Mouse (Mus musculus) large intestine, adult 2 months (tissue): ENCODE data around the gene Pin4. TPM values are rescaled to one million over a fixed set of nuclear protein-coding genes. Genes with fewer than 3 reads are reported as not detected.

ENCODE experiments used
- DNase-seq: peaks from one replicate; pipeline ENCODE4 v3.0.0-alpha.2; 2012; ENCODE audit warnings: low read depth, low spot score
- WGBS: fragments of 180-500 bp; shearing (Covaris S2); methylation state at CpG from one replicate; pipeline ENCODE4 v1.1.7; 2018; 5-methylcytosine and 5-hydroxymethylcytosine counted together
- polyA plus RNA-seq: library from polyadenylated mRNA; depleted of rRNA; stranded (reverse); fragments of >200 nt; gene quantifications from 2 replicates; pipeline ENCODE4 v1.2.3, GENCODE M21; 2012; rRNA removed

The Pin4 gene
- polyA plus RNA-seq, 1 experiment, result 2.4 TPM

- DNase-seq, result no peak
- WGBS, result 47% methylated on average over 2 of the region's 2 CpGs
Measured at GRCm38 (mm10) chrX:102121321-102121720, 2.1 kb downstream of the Pin4 start.

DNA sequence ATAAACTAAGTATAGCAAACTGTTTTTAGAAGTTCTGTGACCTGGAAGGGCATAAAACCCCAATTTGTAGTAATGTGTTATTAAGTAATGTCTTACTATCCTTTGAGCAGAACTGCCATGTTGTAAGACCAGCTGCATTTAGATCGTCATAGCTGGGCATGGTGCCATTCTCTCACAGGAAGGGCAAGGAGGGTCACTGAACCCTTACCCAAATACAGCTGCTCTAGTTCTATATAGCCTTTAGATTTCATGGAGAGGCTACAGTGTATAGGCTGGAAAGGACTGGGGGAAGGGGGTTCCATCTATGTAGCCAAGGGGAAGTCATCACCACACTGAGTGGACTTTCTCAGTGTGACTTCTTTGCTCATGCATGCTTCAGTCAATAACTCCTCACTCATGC is 21.9 kb downstream of the Pin4 start:
- 26% methylated on average over 1 of the region's 1 CpGs for WGBS
- DNase-seq, result no peak

DNA sequence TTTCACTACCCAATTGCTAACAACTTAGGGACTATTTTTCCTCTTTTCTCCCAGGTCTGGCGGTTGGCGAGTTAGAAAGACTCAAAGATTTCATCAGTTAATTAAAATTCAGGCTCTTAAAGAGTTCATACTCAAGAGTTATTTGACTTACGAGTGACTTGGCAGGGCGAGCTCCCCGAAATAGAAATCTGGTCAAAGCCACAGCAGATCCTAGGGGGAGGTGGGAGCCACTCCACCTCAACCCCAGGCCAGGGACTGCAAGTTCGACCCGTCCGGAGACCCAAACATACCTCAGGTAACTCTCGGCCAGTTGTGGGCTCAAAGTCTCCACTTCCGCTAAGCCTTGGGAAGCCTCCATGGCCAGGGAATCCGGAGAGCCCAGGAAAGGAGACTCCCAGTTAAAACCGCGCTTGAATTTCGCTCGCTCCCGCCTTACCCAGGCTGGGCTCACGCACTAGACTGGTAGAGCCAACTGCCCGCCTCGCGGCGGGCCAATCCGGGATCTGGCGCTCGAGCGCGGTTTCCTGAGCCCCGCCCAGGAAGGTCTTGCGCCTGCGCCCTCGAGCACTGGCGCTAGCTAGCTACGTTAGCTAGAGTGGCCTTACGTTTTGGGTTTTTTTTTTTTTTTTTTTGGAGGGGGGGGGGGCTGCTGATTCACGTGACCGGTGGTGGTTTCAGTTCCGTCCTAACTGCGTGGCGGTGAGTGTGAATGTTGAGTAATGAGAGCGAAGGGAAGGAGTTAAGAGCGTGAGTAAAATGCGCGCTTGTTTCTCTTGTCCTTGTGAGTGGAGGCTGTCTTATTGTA is 37.6 kb downstream of the Pin4 start, which contains the start of gene Ercc6l:
Gene Ercc6l, minus strand, starts transcription at position 474 of the 805 bp plus-strand sequence.
- peak; percentile 51 for DNase-seq
- WGBS, result 11% methylated on average over 42 of the region's 42 CpGs

DNA sequence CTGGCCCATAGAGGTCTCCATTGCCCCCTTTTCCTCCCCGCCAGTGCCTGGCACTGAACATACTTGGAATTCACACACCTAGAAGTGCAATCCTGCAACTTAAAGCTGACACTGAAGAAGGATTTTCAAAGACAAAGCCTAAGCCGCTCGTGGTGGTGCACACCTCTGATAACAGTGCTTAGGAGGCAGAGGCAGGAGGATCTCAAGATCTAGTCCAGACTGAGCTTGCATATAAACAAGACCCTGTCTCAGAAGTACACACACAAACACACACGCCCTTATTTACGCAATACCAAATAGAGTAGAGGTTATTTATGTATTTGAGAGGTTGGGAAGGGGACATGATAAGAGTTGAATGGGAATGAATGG is 38.2 kb downstream of the Pin4 start:
- DNase-seq, result no peak
- 43% methylated on average over 5 of the region's 5 CpGs for WGBS

GRCm38 (mm10) chrX:102159778-102160177 is 40.5 kb downstream of the Pin4 start:
- 74% methylated on average over 2 of the region's 2 CpGs for WGBS
- DNase-seq, result no peak

GRCm38 (mm10) chrX:102160528-102160927 is 41.3 kb downstream of the Pin4 start:
- DNase-seq, result no peak
- 71% methylated on average over 2 of the region's 2 CpGs for WGBS

DNA sequence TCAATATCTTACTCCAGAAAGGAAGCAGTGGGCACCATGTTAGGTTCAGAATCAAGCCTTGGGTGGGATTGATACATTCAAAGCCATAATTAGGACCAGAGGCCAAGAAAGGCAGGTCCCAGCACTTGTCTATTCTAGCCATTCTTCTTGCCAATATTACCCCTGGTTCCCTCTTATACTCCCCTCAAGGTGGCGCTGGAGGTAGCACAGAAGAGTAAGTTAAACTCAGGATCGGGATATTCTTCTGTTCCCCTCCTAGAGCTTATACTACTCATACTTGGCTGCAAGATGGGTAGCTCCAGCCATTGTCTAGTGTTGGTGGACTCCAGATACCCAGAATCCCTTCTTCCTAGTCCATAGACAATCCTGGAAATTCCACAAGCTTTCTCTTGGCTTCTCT is 43.8 kb downstream of the Pin4 start:
- WGBS, result 30% methylated on average over 2 of the region's 2 CpGs
- no peak for DNase-seq

DNA sequence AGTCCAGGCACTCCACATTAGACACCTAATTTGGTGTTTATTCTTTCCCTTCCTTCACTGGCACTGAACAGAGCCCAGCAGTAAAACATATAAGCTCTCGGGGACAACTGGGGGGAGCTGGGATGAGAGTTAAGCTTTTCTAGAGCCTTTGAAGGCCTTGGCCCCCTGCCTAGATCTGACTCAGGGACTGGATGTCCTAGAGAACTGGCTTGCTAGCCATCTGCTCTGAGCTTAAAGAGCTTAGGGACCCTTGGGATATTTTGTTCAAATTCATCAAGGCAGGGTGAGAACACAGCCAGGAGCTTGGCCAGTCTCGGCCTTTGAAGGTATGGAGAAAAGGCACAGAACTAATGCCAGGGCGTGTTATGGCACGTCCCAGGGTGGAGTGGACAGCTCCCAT is 44.3 kb downstream of the Pin4 start:
- DNase-seq, result no peak
- 71% methylated on average over 4 of the region's 4 CpGs for WGBS

- 34% methylated on average over 5 of the region's 5 CpGs for WGBS
- no peak for DNase-seq
Measured at GRCm38 (mm10) chrX:102166521-102166920, 47.3 kb downstream of the Pin4 start.

DNA sequence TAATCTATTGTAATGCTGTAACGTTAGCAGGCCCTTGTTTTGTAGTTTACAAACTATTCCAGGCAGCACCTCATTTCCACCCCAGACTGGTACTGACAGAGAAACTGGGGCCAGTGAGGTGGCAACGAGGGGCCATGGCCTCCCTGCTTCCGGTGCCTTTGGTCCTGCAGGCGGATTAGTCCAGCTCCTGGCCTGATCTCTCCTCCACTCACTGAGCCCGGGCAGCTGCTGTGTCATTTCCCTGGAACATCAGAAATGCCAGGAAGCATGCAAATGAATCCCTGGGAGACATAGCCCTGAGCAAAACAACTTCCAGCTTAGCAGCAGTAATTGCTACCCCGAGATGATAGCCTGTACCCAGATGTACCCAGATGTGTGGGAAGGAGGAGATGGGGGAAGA is 47.7 kb downstream of the Pin4 start:
- 43% methylated on average over 6 of the region's 6 CpGs for WGBS
- DNase-seq, result no peak

GRCm38 (mm10) chrX:102169724-102170123 is 50.5 kb downstream of the Pin4 start:
- 81% methylated on average over 1 of the region's 1 CpGs for WGBS
- no peak for DNase-seq

DNA sequence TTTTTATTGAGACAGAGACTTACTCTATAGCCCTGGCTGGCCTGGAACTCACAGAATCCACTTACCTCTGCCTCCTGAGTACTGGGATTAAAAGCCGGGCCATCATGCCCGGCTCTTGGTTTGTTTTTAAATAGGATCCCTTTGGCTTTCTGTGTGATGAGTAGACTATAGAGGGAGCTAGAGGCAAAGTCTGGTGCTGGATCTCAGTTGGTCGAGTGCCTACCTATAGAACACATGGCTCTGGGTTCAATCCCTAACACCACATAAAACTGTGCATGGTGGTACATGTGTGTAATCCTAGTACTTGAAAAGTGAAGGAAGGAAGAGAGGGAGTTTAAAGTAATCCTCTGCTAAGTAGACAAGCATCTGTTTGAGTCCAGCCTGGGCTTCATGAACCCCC is 50.9 kb downstream of the Pin4 start:
- no peak for DNase-seq
- 54% methylated on average over 3 of the region's 3 CpGs for WGBS

DNA sequence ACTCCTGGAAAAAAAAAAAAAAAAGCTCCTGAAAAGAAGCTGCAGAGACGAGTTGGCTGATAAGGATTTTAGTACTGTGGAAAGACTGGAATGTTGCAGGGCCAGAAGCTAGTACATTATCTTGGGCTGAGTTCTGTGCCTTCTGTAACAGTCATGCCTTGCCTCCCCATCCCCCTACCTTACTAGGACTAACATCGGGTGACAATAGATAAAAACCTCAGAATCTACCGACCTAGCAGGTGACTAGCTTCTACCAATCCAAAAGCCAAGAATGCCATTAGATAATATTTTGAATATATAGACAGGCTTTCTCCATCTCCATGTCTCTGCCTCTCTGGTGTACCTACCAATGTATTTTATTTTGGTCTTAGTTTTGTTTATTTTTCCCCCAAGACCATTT is 51.7 kb downstream of the Pin4 start:
- DNase-seq, result no peak
- 60% methylated on average over 3 of the region's 3 CpGs for WGBS

GRCm38 (mm10) chrX:102175538-102176287 is 56.5 kb downstream of the Pin4 start:
- DNase-seq, result no peak
- WGBS, result 85% methylated on average over 5 of the region's 5 CpGs

Other genes with a start within 250 kb of the Pin4 start
- gene Rtl5, start 48.1 kb upstream of the Pin4 start, polyA plus RNA-seq, result 1.3 and 1.6 TPM in 2 replicates
- 1.2 and 1.5 TPM in 2 replicates for gene Ercc6l, start 37.6 kb downstream of the Pin4 start, polyA plus RNA-seq
- 619 and 685 TPM in 2 replicates for gene Rps4x, start 69.9 kb downstream of the Pin4 start, polyA plus RNA-seq
- gene Cited1, start 132.7 kb downstream of the Pin4 start, polyA plus RNA-seq, result 0.23 and 0.37 TPM in 2 replicates